17 mouse cellular contexts compared by ENCODE assay signal in the genomic region with DNA sequence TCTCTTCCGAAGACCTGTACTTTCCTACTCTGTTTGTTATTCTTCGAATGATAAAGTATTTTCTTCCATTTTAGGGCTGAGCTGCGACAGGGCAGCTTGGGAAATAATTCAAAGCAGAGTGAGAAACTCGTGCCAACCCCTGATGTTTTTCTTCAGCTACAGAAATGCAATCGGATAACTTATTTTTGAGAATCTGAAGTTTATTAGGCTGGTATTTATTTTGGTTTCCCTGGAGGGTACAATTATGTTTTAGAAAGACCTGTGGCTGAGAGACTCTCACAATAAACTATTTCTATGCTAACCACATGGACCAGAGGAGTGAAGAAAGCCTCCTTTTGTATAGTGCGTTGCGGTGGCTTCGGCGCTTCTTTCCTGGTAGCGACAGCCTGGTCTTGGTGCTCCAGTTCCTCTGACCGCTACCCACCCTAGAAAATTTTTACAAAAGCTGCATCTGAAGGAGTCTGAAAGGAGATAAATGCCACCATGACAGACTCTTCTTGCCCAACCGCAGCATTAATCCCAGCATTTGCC.
DNase-seq lines count a peak whose midpoint lies in the region; ATAC-seq and TF ChIP-seq lines count a peak whose summit lies in the region.
"Had no signal": no experiment of that assay in that cellular context is flagged by ENCODE, and none has a peak within 500 bp of the region (broad histone marks: within the 10 kb centered on the region; RNA-seq: fewer than 3 reads in every experiment).

No protein-coding gene starts in this region.

- H3K4me1 ChIP-seq in embryonic facial prominence, embryonic 11.5 days (ENCODE audit: control insufficient read depth, insufficient read depth, low read length), result no peaks in the 10 kb centered on the region; the same call in 1 of the 2 replicates
- H3K4me1 ChIP-seq in embryonic fibroblast, embryonic 13.5 days (ENCODE audit: control insufficient read depth, insufficient read depth, low read length), result peaks cover 2% of the 10 kb centered on the region; the same call in 1 of the 2 replicates
- peaks cover 28% of the 10 kb centered on the region; the same call in 1 of the 2 replicates for H3K4me1 ChIP-seq in limb, embryonic 15.5 days
- no peaks in the 10 kb centered on the region for H3K4me1 ChIP-seq in cerebellum, adult 2 months (ENCODE audit: control insufficient read depth, insufficient read depth, low read length)

- no peaks in the 10 kb centered on the region for H3K36me3 ChIP-seq in embryonic facial prominence, embryonic 11.5 days (replicated peaks; ENCODE audit: control insufficient read depth, insufficient read depth, low read depth, low read length)
- no peaks in the 10 kb centered on the region for H3K36me3 ChIP-seq in limb, embryonic 15.5 days
- H3K36me3 ChIP-seq: heart, embryonic 12.5 days had no signal

- peak overlapping the region; percentile 52 for H3K27ac ChIP-seq in embryonic facial prominence, embryonic 11.5 days (replicated peaks; ENCODE audit: low read depth, low read length)
- peak overlapping the region; percentile 73 for H3K27ac ChIP-seq in embryonic fibroblast, embryonic 13.5 days (ENCODE audit: insufficient read depth, low read length)
- peak overlapping the region; percentile 55 for H3K27ac ChIP-seq in limb, embryonic 15.5 days
- no peak overlapping the region for H3K27ac ChIP-seq in cerebellum, adult 2 months (ENCODE audit: insufficient read depth, low read length)

- no peaks in the 10 kb centered on the region for H3K27me3 ChIP-seq in embryonic facial prominence, embryonic 11.5 days (ENCODE audit: control insufficient read depth, insufficient read depth, low read length)
- H3K27me3 ChIP-seq in limb, embryonic 15.5 days, result no peaks in the 10 kb centered on the region
- H3K27me3 ChIP-seq in cerebellum, adult 2 months (ENCODE audit: control insufficient read depth, insufficient read depth, low read length), result no peaks in the 10 kb centered on the region
- H3K27me3 ChIP-seq: CH12.LX; heart, embryonic 12.5 days; megakaryocyte, embryonic 14.5 days had no signal

- peak; percentile 33 for DNase-seq in heart, adult 11 months
- no peak for DNase-seq in heart, postnatal 14 days
- DNase-seq in embryonic facial prominence, embryonic 11.5 days (ENCODE audit: low spot score), result peak; percentile 61
- no peak for DNase-seq in cerebellum, adult 2 months
- DNase-seq in spleen, adult 18-20 months, result no peak
- DNase-seq: cerebellum, adult 18-20 months; forebrain, postnatal 0 days; kidney, adult 11 months; layer of hippocampus, postnatal 36 days; liver; right cerebral cortex, postnatal 25 days had no signal

- ATAC-seq in embryonic facial prominence, embryonic 11.5 days (replicated peaks; ENCODE audit: insufficient number of reproducible peaks, low FRiP score, low TSS enrichment, low read depth), result no peak
- ATAC-seq in limb, embryonic 15.5 days (ENCODE audit: insufficient number of reproducible peaks, low FRiP score, low TSS enrichment, low read depth), result no peak
- ATAC-seq: forebrain, postnatal 0 days; hindbrain, embryonic 16.5 days had no signal

- TF ChIP-seq CTCF in embryonic fibroblast, embryonic 13.5 days (IDR thresholded peaks at IDR 0.05; ENCODE audit: borderline replicate concordance, insufficient read depth, low read length), result no peak
- TF ChIP-seq CTCF in cerebellum, adult 2 months (IDR thresholded peaks at IDR 0.05; ENCODE audit: borderline replicate concordance, insufficient read depth, low read depth, low read length), result no peak

- H3K4me2 ChIP-seq in embryonic facial prominence, embryonic 11.5 days (ENCODE audit: low read depth, low read length), result no peak overlapping the region; the same call in 1 of the 2 replicates
- H3K4me2 ChIP-seq in limb, embryonic 15.5 days, result peak overlapping the region; percentile 30
- H3K4me2 ChIP-seq: heart, embryonic 12.5 days had no signal

- no peak overlapping the region for H3K9ac ChIP-seq in embryonic facial prominence, embryonic 11.5 days (replicated peaks; ENCODE audit: low read length)
- no peak overlapping the region for H3K9ac ChIP-seq in limb, embryonic 15.5 days
- H3K9ac ChIP-seq: forebrain, postnatal 0 days; heart, embryonic 12.5 days had no signal

- no peak overlapping the region for H3K4me3 ChIP-seq in embryonic facial prominence, embryonic 11.5 days (ENCODE audit: low read depth, low read length)
- H3K4me3 ChIP-seq in embryonic fibroblast, embryonic 13.5 days (ENCODE audit: insufficient read depth, low read length), result no peak overlapping the region
- no peak overlapping the region for H3K4me3 ChIP-seq in limb, embryonic 15.5 days
- H3K4me3 ChIP-seq in cerebellum, adult 2 months (replicated peaks; ENCODE audit: insufficient read depth, low read depth, low read length), result no peak overlapping the region
- H3K4me3 ChIP-seq: heart, embryonic 12.5 days; megakaryocyte, embryonic 14.5 days had no signal

- no peaks in the 10 kb centered on the region for H3K9me3 ChIP-seq in embryonic facial prominence, embryonic 11.5 days (replicated peaks; ENCODE audit: control insufficient read depth, low read length)
- H3K9me3 ChIP-seq in limb, embryonic 15.5 days, result no peaks in the 10 kb centered on the region
- H3K9me3 ChIP-seq: heart, embryonic 12.5 days had no signal

- intact Hi-C loops in heart, postnatal 14 days (cut with DNase I), result no loop called here

- no peak for TF ChIP-seq POLR2A in embryonic fibroblast, embryonic 13.5 days (IDR thresholded peaks at IDR 0.05; ENCODE audit: low read depth, low read length)
- no peak for TF ChIP-seq POLR2A in cerebellum, adult 2 months (IDR thresholded peaks at IDR 0.05; ENCODE audit: borderline replicate concordance, insufficient read depth, low read length)

- WGBS in embryonic facial prominence, embryonic 11.5 days, result 43% methylated on average over 12 of the region's 12 CpGs
- WGBS in limb, embryonic 15.5 days, result 49% methylated on average over 12 of the region's 12 CpGs
- 92% methylated on average over 12 of the region's 12 CpGs for WGBS in cerebellum, adult 2 months

Comparison
In these comparisons a context has a peak if more than half of its experiments do, and no peak if none do; other contexts are left out.
1. DNase-seq: peak in heart, adult 11 months (single experiment) and embryonic facial prominence, embryonic 11.5 days (single experiment); none in heart, postnatal 14 days (0 of 2), cerebellum, adult 2 months (0 of 2) and spleen, adult 18-20 months (0 of 2).